Mouse (Mus musculus) layer of hippocampus, adult 11-12 months (tissue): Measurements from ENCODE around the gene Zdhhc19.

ENCODE experiments used
- DNase-seq: peaks from one replicate; pipeline ENCODE4 v3.0.0; 2022; ENCODE audit warnings: low spot score

The Zdhhc19 gene

GRCm38 (mm10) chr16:32495965-32496364 lies at the start of gene Zdhhc19:
TSS of gene Zdhhc19 (plus strand) at chr16:32496265.
- no peak for DNase-seq

- no peak for DNase-seq
Observed at GRCm38 (mm10) chr16:32446563-32447138, 49.4 kb upstream of the Zdhhc19 start.

GRCm38 (mm10) chr16:32449665-32450064 lies 46.4 kb upstream of the Zdhhc19 start:
- DNase-seq = no peak

GRCm38 (mm10) chr16:32450133-32450532 lies 45.9 kb upstream of the Zdhhc19 start:
- no peak for DNase-seq

GRCm38 (mm10) chr16:32453102-32453501 lies 43.0 kb upstream of the Zdhhc19 start:
- no peak for DNase-seq

- DNase-seq = no peak
Observed at GRCm38 (mm10) chr16:32454646-32455045, 41.4 kb upstream of the Zdhhc19 start.

DNA sequence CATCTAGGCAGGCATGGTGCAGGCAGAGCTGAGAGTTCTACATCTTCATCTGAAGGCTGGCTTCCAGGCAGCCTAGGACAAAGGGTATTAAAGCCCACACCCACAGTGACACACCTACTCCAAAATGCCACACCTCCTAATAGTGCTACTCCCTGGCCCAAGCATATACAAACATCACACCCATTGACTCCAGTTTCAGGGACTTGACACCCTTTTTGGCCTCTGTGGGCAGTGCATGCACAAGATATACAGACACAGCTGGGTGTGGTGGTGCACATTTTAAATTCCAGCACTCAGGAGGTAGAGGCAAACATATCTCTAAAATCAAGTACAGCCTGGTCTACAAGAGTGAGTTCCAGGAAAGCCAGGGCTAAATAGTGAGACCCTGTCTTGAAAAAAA lies 40.0 kb upstream of the Zdhhc19 start:
- DNase-seq = no peak

DNA sequence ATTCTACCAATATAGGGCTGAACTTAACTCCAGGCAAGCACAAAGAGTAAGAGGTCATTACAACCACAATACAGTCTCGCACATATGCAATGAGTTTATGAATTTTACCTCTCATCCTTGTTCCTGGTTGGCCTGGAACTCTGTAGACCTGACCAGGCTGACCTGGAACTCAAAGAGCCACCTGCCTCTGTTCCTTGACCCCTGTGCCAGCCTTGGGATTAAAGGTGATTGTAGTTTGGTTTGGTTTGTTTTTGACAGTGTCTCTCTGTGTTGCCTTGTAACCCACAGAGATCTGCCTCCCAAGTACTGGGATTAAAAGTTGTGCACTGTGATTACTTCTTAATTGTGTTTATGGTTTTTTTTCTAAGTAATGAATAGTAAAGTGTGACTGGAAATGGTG lies 39.3 kb upstream of the Zdhhc19 start:
- no peak for DNase-seq

GRCm38 (mm10) chr16:32457589-32458386 lies 38.3 kb upstream of the Zdhhc19 start:
- peak; percentile 72 for DNase-seq

DNA sequence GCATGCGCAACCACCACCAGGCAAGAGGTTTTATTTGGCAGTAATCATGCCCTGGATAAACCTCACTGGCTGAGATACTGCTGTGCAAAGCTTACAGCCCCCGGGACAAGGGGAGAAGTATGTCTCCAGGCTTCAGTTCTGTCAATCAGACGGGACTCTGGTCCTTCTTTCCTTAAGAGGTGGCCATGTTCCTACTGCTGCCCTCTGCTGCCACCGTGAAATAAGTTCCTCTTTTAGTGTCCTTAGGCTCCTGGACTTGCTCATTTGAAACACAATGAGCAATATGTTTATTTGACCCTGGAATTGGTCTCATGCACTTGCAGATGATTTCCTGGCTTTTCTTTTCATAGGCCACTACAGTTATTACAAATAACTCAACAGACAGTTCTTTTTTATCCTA lies 35.5 kb upstream of the Zdhhc19 start:
- DNase-seq = no peak

DNA sequence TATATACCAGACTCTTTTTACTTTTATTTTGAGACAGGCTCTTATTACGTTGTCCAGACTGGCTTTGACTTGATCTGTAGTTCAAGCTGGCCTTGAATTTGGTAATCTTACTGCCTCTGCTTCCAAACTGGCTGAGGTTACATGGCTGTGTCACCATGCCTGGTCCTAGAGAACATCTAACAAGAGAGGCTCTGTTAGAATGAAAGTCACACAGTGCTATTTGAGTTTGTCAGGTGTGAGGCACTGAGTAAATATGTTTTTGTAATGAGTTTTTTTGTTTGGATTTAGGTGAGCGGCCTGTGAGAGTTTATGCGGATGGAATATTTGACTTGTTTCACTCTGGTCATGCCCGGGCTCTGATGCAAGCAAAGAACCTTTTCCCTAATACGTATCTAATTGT lies 34.4 kb upstream of the Zdhhc19 start:
- no peak for DNase-seq

DNA sequence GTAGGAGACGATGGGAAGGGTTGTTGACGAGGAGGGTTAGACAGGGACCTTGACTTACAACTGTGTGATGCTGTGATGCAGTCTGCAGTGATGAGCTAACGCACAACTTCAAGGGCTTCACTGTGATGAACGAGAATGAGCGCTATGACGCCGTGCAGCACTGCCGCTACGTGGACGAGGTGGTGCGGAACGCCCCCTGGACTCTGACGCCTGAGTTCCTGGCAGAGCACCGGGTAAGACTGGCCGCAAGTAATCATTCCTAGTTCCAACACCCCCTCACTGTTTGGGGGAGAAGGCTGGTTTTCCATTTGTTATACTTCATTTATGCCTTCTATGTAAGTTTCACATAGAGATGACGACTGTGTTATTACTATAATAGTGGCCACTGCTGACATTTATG lies 33.1 kb upstream of the Zdhhc19 start:
- DNase-seq = no peak

GRCm38 (mm10) chr16:32463426-32463825 lies 32.6 kb upstream of the Zdhhc19 start:
- DNase-seq = no peak

DNA sequence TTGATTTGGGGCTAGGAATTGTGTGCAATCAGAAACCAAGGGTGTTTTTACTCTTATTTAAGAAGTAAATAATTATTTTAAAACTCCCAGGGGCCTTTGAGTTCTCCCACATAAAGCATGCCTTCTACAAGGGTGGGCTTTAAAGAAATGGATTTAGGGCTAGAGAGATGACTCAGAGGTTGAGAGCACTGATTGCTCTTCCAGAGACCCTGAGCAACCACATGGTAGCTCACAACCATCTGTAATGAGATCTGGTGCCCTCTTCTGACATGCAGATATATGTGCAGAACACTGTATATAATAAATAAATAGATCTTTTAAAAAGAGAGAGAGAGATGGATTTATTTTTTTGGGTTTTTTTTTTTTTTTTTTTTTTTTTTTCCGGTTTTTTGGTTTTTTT lies 31.2 kb upstream of the Zdhhc19 start:
- DNase-seq = no peak

GRCm38 (mm10) chr16:32468488-32468887 lies 27.6 kb upstream of the Zdhhc19 start:
- peak; percentile 24 for DNase-seq

- no peak for DNase-seq
Observed at GRCm38 (mm10) chr16:32469404-32470105, 26.5 kb upstream of the Zdhhc19 start.

DNA sequence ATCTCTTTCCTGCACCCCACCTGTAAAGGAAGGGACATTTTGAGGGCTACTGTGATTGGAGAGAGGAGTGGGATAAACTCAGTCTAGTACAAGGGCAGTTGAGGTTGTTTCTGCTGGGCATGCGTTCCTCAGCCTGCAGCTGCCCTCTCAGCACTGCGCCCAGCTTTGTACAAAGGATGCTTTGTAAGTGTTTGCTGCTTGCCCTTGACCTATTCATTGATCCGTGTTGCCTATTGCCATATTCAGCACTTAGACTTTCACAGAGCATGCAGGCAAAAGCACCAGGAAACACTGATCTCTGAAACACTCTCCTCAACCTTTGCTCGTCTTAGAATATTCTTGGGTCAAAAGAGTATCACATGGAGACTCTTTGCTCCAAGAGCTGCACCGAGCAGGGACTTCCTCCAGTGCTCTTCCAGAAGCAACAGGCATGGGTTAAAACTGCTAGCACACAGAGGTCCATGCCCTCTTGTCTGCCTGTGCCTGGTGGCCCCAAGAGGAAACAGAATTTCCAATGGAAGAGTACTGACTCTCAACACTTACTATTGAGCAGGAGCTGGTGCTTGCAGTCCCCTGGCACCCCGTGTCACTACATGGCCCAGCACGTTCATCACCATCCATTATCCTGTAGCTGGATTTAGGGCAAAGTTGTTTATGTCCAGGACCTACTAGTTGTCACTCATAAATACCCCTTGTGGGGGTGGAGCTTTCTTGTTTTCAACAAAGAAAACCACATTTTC lies 23.6 kb upstream of the Zdhhc19 start:
- DNase-seq = peak; percentile 35

DNA sequence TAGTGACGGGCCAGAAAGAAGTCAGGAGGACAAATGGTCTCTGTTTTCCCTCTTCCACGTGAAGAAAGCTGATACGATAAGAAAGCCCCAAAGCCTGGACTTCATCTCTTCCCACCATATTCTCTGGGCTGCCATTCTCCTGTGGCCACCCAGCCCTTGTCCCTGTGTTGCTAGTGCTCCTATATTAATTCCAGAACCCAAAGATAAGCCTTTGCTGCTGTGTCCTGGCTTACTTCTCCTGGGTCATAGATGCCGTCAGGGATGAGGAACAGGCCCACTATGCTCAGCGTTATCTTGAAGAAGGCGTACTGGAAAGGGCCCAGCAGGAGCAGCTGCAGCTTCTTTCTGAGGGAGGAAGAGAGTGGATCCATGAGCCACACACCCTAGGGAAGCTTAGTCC lies 18.8 kb upstream of the Zdhhc19 start:
- DNase-seq = no peak

DNA sequence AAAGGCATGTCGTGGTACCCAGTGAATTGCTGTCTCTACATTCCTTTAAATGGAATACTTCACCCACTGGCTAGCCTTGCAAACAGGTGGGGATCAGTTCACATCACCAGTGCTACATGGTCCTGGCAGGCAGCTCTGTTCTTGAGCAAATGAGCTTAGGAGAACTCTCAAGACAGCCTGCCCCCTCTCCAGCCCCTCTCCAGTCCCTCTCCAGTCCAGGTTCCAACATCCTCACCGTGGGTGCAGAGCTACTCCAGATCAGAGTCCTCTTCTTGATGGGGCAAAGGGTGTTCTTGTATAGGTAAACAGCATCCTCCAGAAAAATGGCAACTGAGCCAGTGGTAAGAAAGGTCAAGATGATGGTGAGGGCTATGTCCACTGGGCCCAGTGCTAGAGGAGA lies 16.6 kb upstream of the Zdhhc19 start:
- DNase-seq = no peak

- DNase-seq = no peak
Observed at GRCm38 (mm10) chr16:32484431-32484871, 11.6 kb upstream of the Zdhhc19 start.

DNA sequence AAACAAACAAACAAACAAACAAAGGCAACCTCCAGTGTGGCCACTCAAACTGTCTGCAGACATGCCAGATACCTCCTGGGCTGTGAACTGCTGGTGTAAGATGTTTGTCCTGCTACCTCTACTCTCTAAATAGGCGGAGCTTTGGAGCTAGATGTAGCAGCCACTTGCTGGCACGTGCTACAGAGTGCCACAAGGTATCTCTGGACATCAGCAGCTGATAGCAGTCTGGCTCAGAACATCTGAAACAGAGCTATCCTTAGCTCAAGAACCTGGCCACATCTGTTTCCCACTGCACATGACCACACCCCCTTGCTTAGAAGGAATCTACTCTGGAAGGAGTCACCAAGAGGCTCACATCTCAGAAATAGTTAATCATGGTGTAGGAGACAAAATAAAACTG lies 10.9 kb upstream of the Zdhhc19 start:
- no peak for DNase-seq

- no peak for DNase-seq
Observed at GRCm38 (mm10) chr16:32486046-32486445, 10.0 kb upstream of the Zdhhc19 start.
